Mouse (Mus musculus) NIH3T3 (cell line): ENCODE measurements around the gene Flcn.

ENCODE experiments used
- DNase-seq: peaks from one replicate; pipeline ENCODE4 v3.0.0-alpha.2; 2012; ENCODE audit warnings: low read depth

Gene Flcn

DNA sequence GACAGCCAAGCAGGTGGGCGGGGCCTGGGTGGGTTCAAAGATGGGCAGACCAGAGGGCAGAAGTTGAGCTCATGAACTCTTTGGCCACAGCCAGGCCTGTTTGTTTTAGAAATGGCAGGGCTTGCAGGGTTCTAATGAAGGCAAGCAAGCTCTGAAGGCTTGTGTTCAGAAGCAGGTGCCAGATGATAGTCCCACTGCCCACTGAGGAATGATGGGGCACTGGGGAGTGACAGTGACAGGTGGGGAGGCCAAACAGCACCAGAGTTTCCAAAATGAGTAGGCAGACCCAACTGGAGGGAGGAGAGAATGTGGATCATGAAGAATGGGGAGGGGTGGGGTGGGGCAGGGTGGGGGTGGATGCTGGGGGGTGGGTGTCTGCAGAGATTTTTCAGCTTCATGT lies 4.6 kb downstream of the Flcn start:
- DNase-seq = no peak

DNA sequence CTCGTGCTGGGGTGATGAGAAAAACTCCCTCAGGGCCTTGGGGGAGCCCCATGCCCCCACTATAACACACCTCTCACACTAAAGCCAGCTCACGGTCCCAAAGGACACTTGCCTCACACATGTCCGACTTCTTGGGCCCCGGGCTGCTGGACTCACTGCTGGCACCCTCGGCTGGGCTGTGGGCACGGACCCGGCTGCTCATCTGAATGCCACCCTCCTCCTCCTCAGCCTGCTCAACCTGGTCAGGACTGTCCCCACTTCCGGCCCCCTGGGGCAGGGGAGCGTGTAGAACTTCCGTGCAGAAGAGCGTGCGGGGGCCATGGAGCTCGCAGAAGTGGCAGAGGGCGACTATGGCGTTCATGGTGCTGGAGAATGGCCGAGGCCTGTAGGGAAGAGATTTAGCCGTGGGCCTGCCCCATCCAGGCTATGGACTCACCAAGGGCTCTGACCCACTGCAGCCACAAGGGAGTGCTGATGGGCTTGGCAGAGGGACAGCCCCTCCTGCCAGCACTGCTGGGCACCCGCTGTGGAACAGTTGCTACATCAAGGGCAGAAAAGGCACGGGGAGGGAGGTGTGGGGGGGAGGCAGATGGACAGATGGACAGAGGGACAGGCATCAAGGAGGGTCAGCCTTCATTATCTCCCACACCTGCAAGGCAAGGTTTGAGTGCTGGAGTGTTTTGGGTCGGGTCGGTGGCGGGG lies 5.3 kb downstream of the Flcn start:
- no peak for DNase-seq

DNA sequence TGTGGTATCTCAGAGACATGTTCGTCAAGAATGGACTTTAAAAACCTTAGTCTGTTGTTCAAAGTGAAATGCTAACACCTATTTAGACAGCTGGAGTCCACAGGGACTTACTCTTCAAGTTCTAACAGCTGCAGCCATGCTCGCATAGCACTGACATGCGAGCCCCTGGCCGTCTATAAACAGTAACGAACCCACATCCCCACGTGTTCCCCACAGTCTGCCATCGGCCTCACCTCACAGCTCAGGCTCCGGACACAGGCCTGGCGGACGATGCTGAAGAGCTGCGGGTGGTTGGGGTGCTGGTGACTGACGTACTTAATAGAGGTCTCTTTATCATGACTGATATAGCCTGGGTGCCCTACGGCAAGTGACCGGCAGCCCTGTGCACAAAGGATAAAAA lies 6.3 kb downstream of the Flcn start:
- DNase-seq = no peak

DNA sequence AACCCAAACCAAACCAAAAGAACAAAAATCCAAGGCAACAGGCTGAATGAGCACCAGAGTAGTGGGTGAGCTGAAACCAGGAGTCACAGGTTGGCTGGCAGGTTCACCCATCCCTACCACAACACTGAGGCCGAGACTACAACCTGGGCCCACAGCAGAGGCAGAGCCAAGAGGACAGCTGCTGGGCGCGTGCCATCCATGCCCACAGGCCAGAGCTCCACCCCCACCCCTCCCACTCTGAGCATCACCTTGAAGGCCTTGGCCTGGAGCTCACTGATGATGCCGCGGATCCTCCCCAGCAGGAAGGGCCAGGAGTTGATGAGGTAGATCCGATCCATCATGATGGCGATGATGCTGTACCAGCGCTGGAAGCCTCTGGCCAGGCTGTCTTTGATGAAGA lies 7.9 kb downstream of the Flcn start:
- DNase-seq = no peak

- DNase-seq = no peak
These were observed 9.4 kb downstream of the Flcn start for GRCm38 (mm10) chr11:59800412-59800811.

DNA sequence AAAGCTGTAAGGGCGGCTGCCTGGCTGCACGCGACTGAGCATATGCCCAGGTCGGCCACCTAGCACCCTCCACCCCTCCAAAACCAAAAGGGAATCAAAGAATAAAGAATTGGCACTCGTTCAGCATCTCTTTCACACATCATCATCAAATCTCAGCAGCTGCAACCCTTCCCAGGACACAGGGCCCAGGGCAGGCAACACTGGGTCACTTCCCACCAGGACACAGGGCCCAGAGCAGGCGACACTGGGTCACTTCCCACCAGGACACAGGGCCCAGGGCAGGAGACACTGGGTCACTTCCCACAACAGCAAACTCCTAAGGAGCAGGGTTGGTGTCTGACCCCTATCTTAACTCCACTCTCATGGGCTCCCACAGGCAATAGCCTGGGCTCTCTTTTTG lies 16.4 kb downstream of the Flcn start:
- no peak for DNase-seq

DNA sequence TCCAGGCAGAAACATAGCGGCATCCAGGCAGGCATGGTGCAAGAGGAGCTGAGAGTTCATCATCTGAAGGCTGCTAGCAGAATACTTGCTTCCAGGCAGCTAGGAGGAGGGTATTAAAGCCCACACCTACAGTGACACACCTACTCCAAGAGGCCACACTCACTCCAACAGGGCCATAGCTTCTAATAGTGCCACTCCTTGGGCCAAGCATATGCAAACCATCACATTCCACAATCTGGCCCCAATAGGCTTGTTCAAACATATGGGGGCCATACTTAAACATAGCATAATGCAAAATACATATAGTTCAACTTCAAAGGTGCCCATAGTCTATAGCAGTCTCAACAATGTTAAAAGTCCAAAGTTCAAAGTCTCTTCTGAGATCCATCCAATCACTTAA lies 20.5 kb downstream of the Flcn start:
- DNase-seq = no peak

- no peak for DNase-seq
These were observed 22.5 kb downstream of the Flcn start, which contains the start of gene Pld6 for GRCm38 (mm10) chr11:59787199-59787781. Gene Pld6, minus strand, starts transcription at chr11:59787645.

DNA sequence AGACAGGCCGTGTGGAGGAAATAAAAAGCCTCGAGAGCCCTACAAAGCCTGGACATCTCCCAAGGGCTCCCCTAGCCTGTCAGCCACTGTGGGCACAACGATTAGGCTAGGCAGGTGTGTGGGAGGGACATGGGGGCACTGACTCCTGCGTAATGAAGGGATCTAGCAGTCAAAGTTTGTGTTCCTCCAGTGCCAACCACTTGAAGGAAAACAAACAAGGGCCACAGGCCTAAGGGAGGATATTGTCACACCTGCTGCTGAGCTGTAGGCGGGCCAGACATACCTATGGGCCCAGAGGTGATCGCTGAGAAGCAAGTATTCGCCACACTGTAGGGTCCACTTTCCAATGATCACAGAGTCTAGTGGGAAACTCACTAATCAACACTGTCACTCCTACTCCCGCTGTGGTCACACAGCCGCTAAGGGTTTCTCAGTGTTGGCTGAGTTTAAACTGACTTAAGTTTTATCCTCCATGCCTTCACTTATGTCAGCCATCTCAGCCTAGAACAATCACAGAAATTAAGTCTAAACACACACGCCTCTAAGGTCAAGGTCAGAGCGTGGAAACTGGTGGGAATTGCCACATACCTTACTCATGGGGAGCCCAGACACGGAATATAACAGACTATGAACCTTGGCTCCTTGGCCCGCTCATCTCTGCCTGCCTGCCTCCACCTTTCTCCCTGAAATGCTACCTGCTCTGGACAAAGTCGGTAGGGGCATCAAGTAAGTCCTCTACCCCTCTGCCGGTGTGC lies 23.2 kb downstream of the Flcn start:
- DNase-seq = no peak

DNA sequence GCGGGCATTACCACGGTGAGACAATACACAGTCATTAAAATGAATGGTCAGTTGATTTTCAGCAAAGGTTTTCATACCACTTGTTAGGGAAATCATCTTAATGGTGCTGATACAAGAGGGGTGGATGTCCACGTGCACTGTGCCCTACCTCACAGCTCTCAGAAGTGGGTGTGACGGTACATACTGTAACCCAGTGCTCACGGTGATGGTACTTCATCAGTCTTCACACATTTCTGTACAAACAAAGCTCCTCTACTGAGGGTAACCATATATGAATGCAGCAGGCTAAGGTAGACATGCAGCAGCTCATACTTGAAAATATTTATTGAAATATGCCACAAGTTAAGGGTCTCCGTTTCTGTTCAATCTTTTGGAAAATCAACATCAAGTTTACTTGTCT lies 26.2 kb downstream of the Flcn start:
- DNase-seq = no peak

GRCm38 (mm10) chr11:59782091-59782590 lies 27.7 kb downstream of the Flcn start:
- no peak for DNase-seq

GRCm38 (mm10) chr11:59780241-59780640 lies 29.6 kb downstream of the Flcn start:
- no peak for DNase-seq

DNA sequence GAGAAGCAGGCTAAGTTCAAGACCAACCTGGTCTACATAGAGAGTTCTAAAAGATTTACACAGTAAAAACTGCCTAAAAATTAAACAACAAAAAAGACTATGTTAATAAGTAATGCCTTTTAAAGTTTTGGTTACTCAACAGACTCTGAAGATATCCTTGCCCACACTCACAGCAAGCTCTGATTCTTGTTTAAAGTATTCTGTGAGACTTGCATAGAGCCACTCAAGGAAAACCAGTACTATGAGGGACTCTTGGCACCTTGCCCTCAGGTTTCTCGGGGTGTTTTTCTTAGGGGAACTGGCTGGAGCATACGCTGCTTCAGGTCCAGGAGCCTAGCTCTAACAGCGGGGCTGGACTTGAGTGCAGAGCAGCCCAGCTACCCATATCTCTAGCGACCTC lies 30.4 kb downstream of the Flcn start:
- DNase-seq = no peak

GRCm38 (mm10) chr11:59778874-59779223 lies 31.0 kb downstream of the Flcn start:
- DNase-seq = no peak

DNA sequence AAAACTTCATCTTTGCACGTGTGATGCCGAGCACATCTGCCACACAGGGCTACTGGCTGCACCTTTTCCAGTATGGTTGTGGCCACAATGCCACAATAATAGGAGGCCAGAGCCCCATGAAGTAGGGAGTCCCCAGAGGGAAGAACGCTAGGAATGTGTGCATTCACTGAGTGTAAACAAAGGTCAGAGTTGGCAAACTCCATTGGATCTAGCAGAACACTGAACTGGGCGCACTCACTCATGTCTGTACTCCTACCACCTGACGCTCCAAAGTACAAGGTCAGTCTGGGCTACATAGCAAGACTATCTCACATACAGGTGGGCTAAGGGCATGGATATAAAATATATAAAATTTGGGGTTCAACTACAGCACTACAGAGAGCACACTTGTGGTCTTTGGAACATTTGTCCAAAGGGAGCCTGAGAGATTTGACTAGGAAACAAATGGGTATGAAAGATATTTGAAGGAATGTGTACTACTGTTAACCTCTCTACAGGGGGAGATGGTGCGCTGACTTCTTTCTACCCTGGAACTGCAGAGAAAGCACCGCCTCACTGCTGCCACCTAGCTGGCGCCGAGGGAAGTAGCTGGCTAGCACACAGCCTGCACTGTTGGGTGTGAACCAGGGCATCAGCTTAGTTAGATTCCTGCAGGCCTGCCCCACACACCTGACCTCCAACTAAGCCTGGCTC lies 31.5 kb downstream of the Flcn start:
- peak; percentile 88 for DNase-seq

GRCm38 (mm10) chr11:59777259-59777658 lies 32.6 kb downstream of the Flcn start:
- no peak for DNase-seq

DNA sequence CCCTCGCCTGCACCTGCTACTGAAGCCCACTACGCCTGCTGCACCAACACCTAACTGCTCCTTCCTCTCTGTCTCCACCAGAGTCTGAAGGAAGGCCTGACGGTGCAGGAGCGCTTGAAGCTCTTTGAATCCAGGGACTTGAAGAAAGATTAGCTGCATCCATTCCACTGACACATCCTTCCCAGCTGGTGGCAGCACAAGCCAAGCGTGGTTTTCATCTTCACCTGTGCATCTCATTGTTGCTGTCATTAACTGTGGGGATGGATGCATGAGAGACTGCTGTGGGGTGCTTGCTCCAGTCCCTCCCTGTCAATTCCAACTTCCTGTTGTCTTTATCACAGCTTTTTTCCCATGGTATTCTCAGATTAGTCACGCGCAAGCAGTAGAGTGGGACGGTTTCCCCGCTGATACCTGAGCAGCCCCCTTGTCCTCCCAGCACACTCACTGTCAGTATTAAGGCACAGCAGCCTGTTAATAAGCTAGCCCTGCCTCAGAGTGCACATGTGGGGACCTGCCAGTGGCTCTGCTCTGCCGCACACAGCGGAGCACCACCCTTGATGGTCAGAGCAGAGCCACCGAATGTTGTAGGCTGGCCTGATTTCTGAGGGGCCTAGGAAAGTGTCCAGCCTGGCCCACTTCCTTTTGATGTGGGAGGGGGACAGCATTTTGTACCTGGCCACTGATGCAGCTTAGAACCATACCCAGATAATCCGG lies 34.2 kb downstream of the Flcn start:
- no peak for DNase-seq

DNA sequence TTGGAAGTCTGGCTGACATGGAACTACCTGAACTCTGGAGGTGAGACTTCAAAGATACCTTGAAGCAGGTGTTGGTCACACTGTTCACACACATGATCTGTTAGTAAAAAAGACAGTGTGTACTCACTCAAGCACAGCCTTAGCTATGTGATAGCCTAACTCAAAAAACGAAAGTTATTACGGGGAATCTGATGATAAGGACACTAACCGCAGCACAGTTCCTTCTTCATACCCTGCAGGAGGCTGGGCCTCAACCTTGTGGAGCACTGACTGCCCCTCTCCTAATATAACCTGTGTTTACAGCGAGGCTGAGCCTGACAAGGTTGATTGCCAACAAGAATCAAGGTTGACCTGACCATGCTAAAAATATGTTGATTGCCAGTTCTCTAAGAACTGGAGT lies 35.3 kb downstream of the Flcn start:
- DNase-seq = no peak

GRCm38 (mm10) chr11:59772902-59773301 lies 36.9 kb downstream of the Flcn start:
- no peak for DNase-seq

DNA sequence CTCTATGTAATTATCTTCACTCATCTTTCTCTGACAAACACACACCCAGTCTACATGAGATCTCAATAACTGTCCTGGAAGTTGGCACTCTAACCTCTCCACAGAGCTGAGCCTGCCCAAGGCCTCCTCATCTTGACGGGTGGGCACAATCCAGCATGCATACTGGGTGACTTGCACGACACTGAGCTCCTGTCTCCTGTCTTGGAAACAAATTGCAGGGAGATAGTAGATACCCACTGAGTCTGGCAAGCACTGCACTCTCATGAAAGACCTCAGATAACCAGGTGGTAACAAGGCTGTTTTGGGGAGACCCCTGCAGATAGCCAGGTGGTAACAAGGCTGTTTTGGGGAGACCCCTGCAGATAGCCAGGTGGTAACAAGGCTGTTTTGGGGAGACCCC lies 37.5 kb downstream of the Flcn start:
- DNase-seq = no peak

DNA sequence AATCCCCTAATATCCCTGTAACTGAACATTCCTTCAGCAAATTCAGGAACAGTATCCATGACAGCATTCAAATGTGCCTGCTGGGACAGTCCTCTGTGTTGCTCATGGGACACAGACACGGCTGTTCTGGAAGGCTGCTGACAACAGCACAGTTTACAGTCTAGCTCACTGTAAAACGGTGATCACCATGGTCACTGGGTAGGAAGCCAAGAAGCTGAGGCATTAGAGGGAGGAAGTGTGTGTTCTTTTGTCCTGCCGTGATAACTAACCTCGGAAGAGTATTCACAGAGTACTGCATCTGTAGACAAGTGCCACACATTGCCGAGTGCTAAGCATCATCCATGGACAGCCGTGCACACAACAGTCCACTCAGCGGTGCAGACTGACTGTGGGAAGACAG lies 39.1 kb downstream of the Flcn start:
- DNase-seq = no peak

DNA sequence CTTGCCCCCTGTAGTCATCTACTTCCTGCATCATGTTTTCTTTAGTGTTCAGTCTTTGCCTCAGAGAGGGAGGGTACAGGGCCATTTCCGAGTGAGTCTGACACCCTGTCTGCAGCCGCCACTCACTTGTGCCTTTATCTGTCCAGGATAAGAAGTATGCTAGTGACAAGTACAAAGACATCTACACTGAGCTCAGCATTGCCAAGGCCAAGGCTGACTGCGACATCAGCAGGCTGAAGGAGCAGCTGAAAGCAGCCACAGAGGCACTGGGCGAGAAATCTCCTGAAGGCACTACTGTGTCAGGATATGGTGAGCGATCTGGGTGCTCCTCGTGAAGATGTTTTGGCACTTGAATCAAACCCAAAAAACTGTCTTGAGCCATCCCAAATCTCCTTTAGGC lies 40.1 kb downstream of the Flcn start:
- no peak for DNase-seq
